Mouse (Mus musculus) CH12.LX (cell line): ENCODE data around the gene Islr.
A peak's percentile ranks its signal among the peaks of the same experiment; 100 is the strongest.

ENCODE experiments used
- CTCF ChIP-seq, 2 experiments: IDR thresholded peaks in 1 of 2; conservative IDR thresholded peaks in 1 of 2; 2 replicates each; pipeline ENCODE4 v1.5.1; 2011 to 2012; ENCODE audit warnings: low read depth in 2 of 2, low read length in 2 of 2, improper control_type of control experiment in 1 of 2, inconsistent platforms in 1 of 2, mild to moderate bottlenecking in 1 of 2, moderate library complexity in 1 of 2
- EP300 ChIP-seq: IDR thresholded peaks from 2 replicates; pipeline ENCODE4 v1.6.1; 2011; ENCODE audit warnings: low read length, improper control_type of control experiment

DNA sequence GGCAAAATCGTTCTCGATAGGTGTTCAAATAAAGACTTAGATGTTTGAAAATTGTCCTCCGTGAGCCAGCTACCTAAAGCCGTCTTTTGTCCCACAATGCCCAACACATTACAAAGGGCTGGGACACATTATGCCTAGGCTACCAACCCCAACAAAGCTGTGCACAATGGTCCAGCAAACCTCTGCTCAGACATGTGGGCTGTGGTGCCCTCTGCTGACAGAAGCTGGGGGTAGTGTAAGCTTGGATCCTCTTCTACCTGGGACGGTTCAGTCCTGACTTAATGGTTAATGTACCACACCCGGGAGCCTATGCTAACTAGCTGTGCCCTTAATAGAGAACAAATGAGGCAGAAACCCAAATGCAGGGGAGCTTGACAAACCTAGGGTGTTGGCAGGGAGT lies 12.3 kb upstream of the Islr start:
- TF ChIP-seq CTCF (conservative IDR thresholded peaks at IDR 0.05 in 1 of 2, IDR thresholded peaks at IDR 0.05 in 1 of 2; ENCODE audit: low read depth in 2 of 2, low read length in 2 of 2) (peak in 1 of 2 experiments; percentile 67; a peak in 2 of 4 replicates), EP300 (no peak)
